Mouse (Mus musculus): ENCODE measurements at regions not wholly inside any gene's neighbourhood (a gene's known extent, or its start where the extent isn't known, plus 50 kb on each side); places are given as distances from the start of the nearest gene placed in this dataset.

DNA sequence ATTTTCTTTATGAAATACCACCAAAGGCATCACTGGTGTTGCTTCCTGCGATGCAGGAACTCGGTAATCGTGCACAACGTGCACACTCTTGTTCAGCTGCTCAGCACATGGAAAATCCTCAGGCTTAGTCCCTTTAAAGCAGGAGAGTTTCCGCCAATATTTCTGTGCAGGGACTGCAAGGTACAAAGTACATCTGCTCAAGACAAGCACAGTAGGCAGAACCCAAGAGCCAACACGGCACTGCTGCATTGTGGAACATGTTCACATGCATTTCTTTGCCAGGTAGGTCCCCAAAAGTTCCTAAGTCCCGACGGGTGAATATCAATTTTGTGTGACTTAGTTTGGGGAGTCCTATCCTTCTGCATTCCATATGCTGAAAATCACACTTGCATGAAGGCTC is 808.0 kb upstream of the Pou3f3 start:
- no peak for TF ChIP-seq POLR2A (IDR thresholded peaks at IDR 0.05; ENCODE audit: insufficient read depth, low read length)
- no peak for TF ChIP-seq EP300 (IDR thresholded peaks at IDR 0.05; ENCODE audit: insufficient read depth, low read depth, low read length)
- Histone ChIP-seq H3K4me1 (ENCODE audit: control insufficient read depth, insufficient read depth, low read length) (no peaks in the 10 kb centered on the region), H3K27me3 (ENCODE audit: control insufficient read depth, insufficient read depth, low read length, poor library complexity, severe bottlenecking) (no peaks in the 10 kb centered on the region), H3K36me3 (ENCODE audit: control insufficient read depth, insufficient read depth, low read length, poor library complexity, severe bottlenecking) (no peaks in the 10 kb centered on the region), H3K27ac (ENCODE audit: insufficient read depth, low read length) (no peak overlapping the region), H3K4me3 (ENCODE audit: low read depth, low read length) (no peak overlapping the region), H3K9ac (ENCODE audit: low read depth, poor library complexity, severe bottlenecking) (no peak overlapping the region), H3K9me3 (replicated peaks; ENCODE audit: control insufficient read depth, insufficient read depth, low read length, poor library complexity, severe bottlenecking) (no peaks in the 10 kb centered on the region)

DNA sequence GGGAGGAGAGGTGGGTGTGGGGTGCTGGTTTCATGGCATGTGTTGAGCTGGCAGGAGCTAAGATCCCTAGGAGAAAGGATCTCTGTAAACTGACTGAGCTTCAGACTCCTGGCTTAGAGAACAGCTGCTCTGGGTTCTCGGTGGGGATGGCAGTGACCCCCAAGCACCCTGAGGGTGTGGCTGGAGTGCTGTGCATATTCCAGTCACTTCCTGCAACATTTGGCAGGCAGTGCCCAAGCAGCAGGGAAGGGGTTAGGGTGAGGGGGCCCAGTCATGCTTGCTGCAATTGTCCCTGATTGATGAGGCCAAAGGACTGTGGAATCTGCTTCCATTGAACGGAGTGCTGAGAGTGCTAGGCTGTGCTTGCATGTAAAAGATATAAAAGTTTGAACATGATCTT is 807.4 kb upstream of the Pou3f3 start:
- Histone ChIP-seq H3K27me3 (ENCODE audit: control insufficient read depth, insufficient read depth, low read length, poor library complexity, severe bottlenecking) (no peaks in the 10 kb centered on the region), H3K9ac (ENCODE audit: low read depth, poor library complexity, severe bottlenecking) (no peak overlapping the region), H3K4me1 (ENCODE audit: control insufficient read depth, insufficient read depth, low read length) (no peaks in the 10 kb centered on the region), H3K27ac (ENCODE audit: insufficient read depth, low read length) (no peak overlapping the region), H3K4me3 (ENCODE audit: low read depth, low read length) (no peak overlapping the region), H3K9me3 (replicated peaks; ENCODE audit: control insufficient read depth, insufficient read depth, low read length, poor library complexity, severe bottlenecking) (no peaks in the 10 kb centered on the region), H3K36me3 (ENCODE audit: control insufficient read depth, insufficient read depth, low read length, poor library complexity, severe bottlenecking) (no peaks in the 10 kb centered on the region)
- TF ChIP-seq EP300 (IDR thresholded peaks at IDR 0.05; ENCODE audit: insufficient read depth, low read depth, low read length) (no peak), CTCF (IDR thresholded peaks at IDR 0.05; ENCODE audit: low read depth, low read length) (no peak), POLR2A (IDR thresholded peaks at IDR 0.05; ENCODE audit: insufficient read depth, low read length) (no peak)

DNA sequence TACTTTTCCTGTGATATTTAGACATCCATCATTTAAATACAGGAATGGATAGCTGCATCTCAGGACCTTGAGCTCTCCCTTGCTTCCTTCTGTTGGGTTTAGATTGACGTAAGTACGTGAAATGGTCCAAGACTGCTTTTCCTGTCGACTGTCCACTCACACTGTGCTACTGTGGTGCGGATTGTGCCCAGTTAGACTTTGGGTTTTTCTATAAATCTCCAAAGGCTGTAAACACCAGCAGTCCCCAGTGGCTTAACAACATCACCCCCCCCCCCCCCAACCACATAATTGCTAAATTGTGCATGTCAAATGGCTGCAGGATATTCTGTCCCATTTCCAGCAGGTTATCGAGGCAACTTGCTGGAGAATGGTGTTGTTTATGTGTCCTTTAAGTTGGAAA is 806.6 kb upstream of the Pou3f3 start:
- H3K9ac ChIP-seq (ENCODE audit: low read depth, poor library complexity, severe bottlenecking) = no peak overlapping the region
- H3K36me3 ChIP-seq (ENCODE audit: control insufficient read depth, insufficient read depth, low read length, poor library complexity, severe bottlenecking) = no peaks in the 10 kb centered on the region
- no peaks in the 10 kb centered on the region for H3K9me3 ChIP-seq (replicated peaks; ENCODE audit: control insufficient read depth, insufficient read depth, low read length, poor library complexity, severe bottlenecking)
- H3K27me3 ChIP-seq (ENCODE audit: control insufficient read depth, insufficient read depth, low read length, poor library complexity, severe bottlenecking) = no peaks in the 10 kb centered on the region
- no peaks in the 10 kb centered on the region for H3K4me1 ChIP-seq (ENCODE audit: control insufficient read depth, insufficient read depth, low read length)
- TF ChIP-seq POLR2A (IDR thresholded peaks at IDR 0.05; ENCODE audit: insufficient read depth, low read length) (no peak), EP300 (IDR thresholded peaks at IDR 0.05; ENCODE audit: insufficient read depth, low read depth, low read length) (no peak), CTCF (IDR thresholded peaks at IDR 0.05; ENCODE audit: low read depth, low read length) (no peak)
- no peak overlapping the region for H3K27ac ChIP-seq (ENCODE audit: insufficient read depth, low read length)
- H3K4me3 ChIP-seq (ENCODE audit: low read depth, low read length) = no peak overlapping the region

DNA sequence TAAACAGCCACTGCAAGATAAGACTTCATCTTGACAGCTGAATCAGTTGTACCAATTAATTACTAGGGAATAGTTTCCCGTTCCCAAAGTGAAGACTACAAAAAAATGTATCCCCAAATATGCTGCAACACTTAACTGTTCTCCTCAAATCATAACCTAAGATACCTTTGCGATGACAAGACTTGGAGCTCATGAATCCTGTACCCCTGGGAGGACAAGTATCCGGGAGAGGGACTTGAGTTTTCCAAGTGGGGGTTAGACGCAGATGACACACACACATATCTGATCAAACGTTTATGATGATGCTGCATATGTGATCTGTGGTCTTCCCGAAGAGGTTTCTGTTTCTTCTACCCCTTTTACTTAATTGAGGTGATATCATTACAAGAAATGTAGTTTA is 805.6 kb upstream of the Pou3f3 start:
- Histone ChIP-seq H3K27ac (ENCODE audit: insufficient read depth, low read length) (no peak overlapping the region), H3K9me3 (replicated peaks; ENCODE audit: control insufficient read depth, insufficient read depth, low read length, poor library complexity, severe bottlenecking) (no peaks in the 10 kb centered on the region), H3K36me3 (ENCODE audit: control insufficient read depth, insufficient read depth, low read length, poor library complexity, severe bottlenecking) (no peaks in the 10 kb centered on the region), H3K4me1 (ENCODE audit: control insufficient read depth, insufficient read depth, low read length) (no peaks in the 10 kb centered on the region), H3K27me3 (ENCODE audit: control insufficient read depth, insufficient read depth, low read length, poor library complexity, severe bottlenecking) (no peaks in the 10 kb centered on the region), H3K9ac (ENCODE audit: low read depth, poor library complexity, severe bottlenecking) (no peak overlapping the region), H3K4me3 (ENCODE audit: low read depth, low read length) (no peak overlapping the region)
- TF ChIP-seq POLR2A (IDR thresholded peaks at IDR 0.05; ENCODE audit: insufficient read depth, low read length) (no peak), CTCF (IDR thresholded peaks at IDR 0.05; ENCODE audit: low read depth, low read length) (no peak), EP300 (IDR thresholded peaks at IDR 0.05; ENCODE audit: insufficient read depth, low read depth, low read length) (no peak)

DNA sequence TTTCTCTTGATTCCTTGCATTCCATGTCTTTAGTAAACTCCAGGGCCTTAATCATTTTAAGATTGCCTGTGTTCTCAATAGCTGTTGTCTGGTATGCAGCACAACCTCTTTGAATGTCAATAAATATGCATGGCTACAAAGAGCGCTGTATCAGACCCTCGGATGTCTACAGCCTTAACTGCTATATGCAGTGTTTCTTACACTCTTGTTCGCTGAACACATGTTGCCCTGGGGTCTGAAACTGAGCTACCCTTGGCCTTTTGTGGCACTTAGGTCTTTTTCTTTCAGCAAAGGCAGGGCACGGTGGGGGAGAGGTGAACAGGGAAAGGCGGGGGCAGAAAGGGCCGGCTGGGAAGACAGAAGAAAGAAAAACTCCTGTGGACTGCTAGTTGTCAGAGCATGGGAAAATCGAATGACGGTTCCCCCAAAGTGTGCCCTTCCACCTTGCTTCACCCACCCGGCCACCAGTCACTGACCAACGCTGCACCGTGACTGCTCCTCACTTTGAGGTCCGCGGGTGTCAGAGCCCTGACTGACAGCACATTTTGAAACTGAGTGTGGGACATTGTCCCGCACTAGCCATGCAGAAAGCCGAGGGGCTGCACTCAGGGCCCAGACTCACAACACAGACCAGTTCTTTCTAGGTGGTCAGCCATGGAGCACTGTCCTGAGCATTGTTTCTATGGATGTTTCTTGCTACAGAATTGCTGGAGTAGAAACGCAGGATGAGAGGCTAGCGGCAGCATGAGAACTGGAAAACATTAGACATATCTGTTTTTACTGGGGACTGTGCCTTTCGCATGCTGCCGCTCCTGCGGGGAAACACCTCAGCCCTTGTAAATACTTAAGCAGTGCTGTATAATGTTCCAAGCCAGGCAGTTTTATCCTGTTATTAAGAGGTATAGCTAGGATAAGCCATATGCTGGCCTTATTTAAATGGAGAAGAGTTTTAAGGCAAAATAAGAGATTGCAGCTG is 804.6 kb upstream of the Pou3f3 start:
- no peak overlapping the region for H3K9ac ChIP-seq (ENCODE audit: low read depth, poor library complexity, severe bottlenecking)
- TF ChIP-seq CTCF (IDR thresholded peaks at IDR 0.05; ENCODE audit: low read depth, low read length) (no peak), POLR2A (IDR thresholded peaks at IDR 0.05; ENCODE audit: insufficient read depth, low read length) (no peak), EP300 (IDR thresholded peaks at IDR 0.05; ENCODE audit: insufficient read depth, low read depth, low read length) (no peak)
- H3K27ac ChIP-seq (ENCODE audit: insufficient read depth, low read length) = no peak overlapping the region
- H3K4me1 ChIP-seq (ENCODE audit: control insufficient read depth, insufficient read depth, low read length) = no peaks in the 10 kb centered on the region
- H3K9me3 ChIP-seq (replicated peaks; ENCODE audit: control insufficient read depth, insufficient read depth, low read length, poor library complexity, severe bottlenecking) = no peaks in the 10 kb centered on the region
- no peaks in the 10 kb centered on the region for H3K36me3 ChIP-seq (ENCODE audit: control insufficient read depth, insufficient read depth, low read length, poor library complexity, severe bottlenecking)
- no peak overlapping the region for H3K4me3 ChIP-seq (ENCODE audit: low read depth, low read length)
- H3K27me3 ChIP-seq (ENCODE audit: control insufficient read depth, insufficient read depth, low read length, poor library complexity, severe bottlenecking) = no peaks in the 10 kb centered on the region

DNA sequence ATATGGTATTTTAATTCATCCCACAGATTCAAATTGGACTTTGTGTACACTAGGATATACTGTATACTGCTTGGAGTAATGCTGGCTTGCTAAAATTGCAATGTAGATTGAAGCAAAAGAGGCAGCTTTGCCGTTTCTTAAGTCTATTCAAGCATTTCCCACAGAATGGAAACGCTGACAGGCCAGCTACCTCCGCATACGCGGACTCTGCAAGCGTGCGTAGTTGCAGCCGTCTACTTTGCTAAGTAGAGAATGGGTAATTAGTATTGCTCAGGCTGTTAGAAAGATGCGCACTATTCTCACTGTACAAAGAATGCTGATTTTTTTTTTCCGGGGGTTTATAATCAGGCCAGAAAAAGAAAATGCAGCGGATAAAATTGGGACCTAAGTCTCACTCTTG is 803.8 kb upstream of the Pou3f3 start:
- no peak overlapping the region for H3K4me3 ChIP-seq (ENCODE audit: low read depth, low read length)
- no peaks in the 10 kb centered on the region for H3K36me3 ChIP-seq (ENCODE audit: control insufficient read depth, insufficient read depth, low read length, poor library complexity, severe bottlenecking)

More for the DNA sequence above, 803.8 kb upstream of the Pou3f3 start:
- TF ChIP-seq CTCF (IDR thresholded peaks at IDR 0.05; ENCODE audit: low read depth, low read length) (no peak), POLR2A (IDR thresholded peaks at IDR 0.05; ENCODE audit: insufficient read depth, low read length) (no peak), EP300 (IDR thresholded peaks at IDR 0.05; ENCODE audit: insufficient read depth, low read depth, low read length) (no peak)
- Histone ChIP-seq H3K9ac (ENCODE audit: low read depth, poor library complexity, severe bottlenecking) (no peak overlapping the region), H3K4me1 (ENCODE audit: control insufficient read depth, insufficient read depth, low read length) (no peaks in the 10 kb centered on the region), H3K27ac (ENCODE audit: insufficient read depth, low read length) (no peak overlapping the region), H3K27me3 (ENCODE audit: control insufficient read depth, insufficient read depth, low read length, poor library complexity, severe bottlenecking) (no peaks in the 10 kb centered on the region), H3K9me3 (replicated peaks; ENCODE audit: control insufficient read depth, insufficient read depth, low read length, poor library complexity, severe bottlenecking) (no peaks in the 10 kb centered on the region)

All from ES-Bruce4 (cell line).